Mouse (Mus musculus) thymus, adult 2 months (tissue): ENCODE results near the gene Prcd.

Experiments used
- CTCF ChIP-seq: fragments of 200-500 bp; IDR thresholded peaks from 2 replicates; pipeline ENCODE4 v1.5.1; 2012; ENCODE audit warnings: mild to moderate bottlenecking, control low read depth, low read length, moderate library complexity, borderline replicate concordance; ENCODE audit not compliant: control insufficient read depth, poor library complexity, insufficient read depth; ENCODE audit errors: extremely low read depth
- POLR2A ChIP-seq: fragments of 200-500 bp; IDR thresholded peaks from 2 replicates; pipeline ENCODE4 v1.6.1; 2012; ENCODE audit warnings: mild to moderate bottlenecking, low read length, control low read depth, moderate library complexity; ENCODE audit not compliant: control insufficient read depth, poor library complexity, insufficient read depth; ENCODE audit errors: extremely low read depth

DNA sequence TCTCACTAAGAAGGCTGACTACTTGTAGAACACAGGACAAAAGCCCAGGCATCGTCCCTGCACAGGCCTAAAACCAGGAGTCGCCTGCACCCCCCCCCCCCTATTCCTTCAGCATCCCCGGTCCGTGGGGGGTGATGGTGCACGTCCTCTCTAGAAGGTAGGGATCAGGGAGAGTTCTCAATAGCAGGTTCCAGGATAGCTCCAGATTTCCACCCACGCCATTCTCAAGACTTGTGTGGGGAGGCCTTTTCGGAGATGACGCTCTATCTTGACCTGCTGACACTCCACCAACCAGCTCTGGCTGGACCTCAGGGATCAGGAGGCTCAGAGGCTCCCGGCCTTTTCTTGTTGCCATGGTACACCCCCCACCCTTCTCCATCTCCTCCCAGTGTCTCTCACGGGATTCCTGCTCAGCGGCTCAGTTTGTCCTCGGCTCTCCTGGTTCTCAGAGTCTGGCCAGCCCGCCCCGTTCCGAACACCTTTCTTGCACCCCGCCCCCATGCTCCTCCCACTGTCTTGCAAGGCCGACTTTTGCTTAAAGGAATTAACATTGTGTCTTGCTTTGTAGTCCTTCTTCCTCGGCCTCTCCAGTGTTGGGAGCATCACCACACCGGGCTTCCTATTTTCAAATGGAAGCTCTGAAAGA is 9.6 kb upstream of the Prcd start:
- TF ChIP-seq POLR2A (no peak), CTCF (no peak)
